Mouse (Mus musculus) neural tube, embryonic 13.5 days (tissue): ENCODE data around the gene Mtpn. TPM values are rescaled to one million over a fixed set of nuclear protein-coding genes. Genes with fewer than 3 reads are reported as not detected.

Experiments used
- ATAC-seq: fragments of 200-750 bp; cut with Nextera tagmentation; 2 replicates; pipeline ENCODE4 v1.8.0; 2017; ENCODE audit warnings: low read depth, mild to moderate bottlenecking, moderate TSS enrichment, moderate library complexity
- H3K27ac ChIP-seq: fragments of 300-500 bp; sonication (generic); replicated peaks from 2 replicates; pipeline ENCODE4 v1.5.1; 2015; ENCODE audit warnings: moderate library complexity, mild to moderate bottlenecking, inconsistent platforms
- H3K27me3 ChIP-seq: fragments of 300-500 bp; sonication (generic); 2 replicates; pipeline ENCODE4 v1.6.1; 2015; ENCODE audit warnings: mild to moderate bottlenecking, inconsistent platforms
- H3K36me3 ChIP-seq: fragments of 300-500 bp; sonication (generic); 2 replicates; pipeline ENCODE4 v1.6.1; 2015; ENCODE audit warnings: mild to moderate bottlenecking, inconsistent platforms
- H3K4me1 ChIP-seq: fragments of 300-500 bp; sonication (generic); replicated peaks from 2 replicates; pipeline ENCODE4 v1.6.1; 2015; ENCODE audit warnings: inconsistent platforms
- H3K4me2 ChIP-seq: fragments of 300-500 bp; sonication (generic); 2 replicates; pipeline ENCODE4 v1.6.1; 2015; ENCODE audit warnings: inconsistent platforms, mild to moderate bottlenecking, moderate library complexity
- H3K4me3 ChIP-seq: fragments of 300-500 bp; sonication (generic); 2 replicates; pipeline ENCODE4 v1.5.1; 2015; ENCODE audit warnings: mild to moderate bottlenecking, inconsistent platforms
- H3K9ac ChIP-seq: fragments of 300-500 bp; sonication (generic); 2 replicates; pipeline ENCODE4 v1.6.1; 2015; ENCODE audit warnings: moderate library complexity, mild to moderate bottlenecking, inconsistent platforms
- H3K9me3 ChIP-seq: fragments of 300-500 bp; sonication (generic); 2 replicates; pipeline ENCODE4 v1.6.1; 2016; ENCODE audit warnings: inconsistent platforms
- WGBS: fragments of 180-500 bp; shearing (Covaris S2); methylation state at CpG from one replicate; pipeline ENCODE4 v1.1.7; 2015; 5-methylcytosine and 5-hydroxymethylcytosine counted together
- polyA plus RNA-seq: library from polyadenylated mRNA; unstranded; fragments of >200 nt; fragmentation: Nextera tagmentation; extraction: Ambion mirVana; gene quantifications from 2 replicates; pipeline ENCODE4 v1.2.1, GENCODE M21; 2015

The Mtpn gene
- 167 and 175 TPM in 2 replicates for polyA plus RNA-seq

DNA sequence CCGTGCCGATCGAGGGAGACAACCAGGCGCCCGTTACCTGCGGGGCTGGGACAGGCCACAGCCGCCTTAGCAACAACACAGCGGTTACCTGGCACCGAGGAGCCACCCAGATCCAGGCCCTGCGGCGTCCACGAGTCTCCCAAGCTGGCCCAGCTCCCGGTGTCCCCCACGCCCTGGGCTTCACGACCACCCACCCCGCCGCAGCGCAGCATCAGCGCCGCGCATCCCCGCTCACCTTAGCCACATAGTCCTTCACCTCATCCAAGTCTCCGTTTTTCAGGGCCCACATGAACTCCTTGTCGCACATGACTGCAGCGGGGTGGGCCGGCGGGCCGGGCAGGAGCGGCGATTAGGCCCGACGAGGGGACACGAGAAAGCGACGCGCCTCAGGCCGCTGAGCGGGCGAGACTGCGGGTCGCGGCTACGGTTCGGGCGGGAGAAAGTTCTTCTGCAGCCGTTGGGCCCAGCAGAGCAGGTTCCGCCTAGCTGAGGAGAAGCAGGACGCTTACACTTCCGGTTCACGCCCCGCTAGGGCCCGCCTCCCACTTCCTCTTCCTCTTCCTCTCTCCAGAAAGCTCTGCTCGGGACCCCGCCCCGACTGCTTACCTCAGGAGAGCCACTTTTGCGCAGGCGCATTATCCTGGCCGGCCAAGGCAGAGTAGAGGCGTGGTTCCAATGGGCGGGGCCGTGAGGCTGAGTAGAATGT is at the start of gene Mtpn:
TSS of gene Mtpn (minus strand) at position 585 of the 706 bp plus-strand sequence.
- Histone ChIP-seq H3K9me3 (no peaks in the 10 kb centered on the region), H3K4me1 (peaks cover 18% of the 10 kb centered on the region), H3K4me2 (peak within 1 kb of the TSS; percentile 76), H3K4me3 (peak within 1 kb of the TSS; percentile 100), H3K27ac (peak within 1 kb of the TSS; percentile 85), H3K27me3 (no peaks in the 10 kb centered on the region), H3K9ac (peak within 1 kb of the TSS; percentile 98), H3K36me3 (no peaks in the 10 kb centered on the region)
- WGBS: under 1% methylated on average over 61 of the region's 61 CpGs
- peak; percentile 99 for ATAC-seq

DNA sequence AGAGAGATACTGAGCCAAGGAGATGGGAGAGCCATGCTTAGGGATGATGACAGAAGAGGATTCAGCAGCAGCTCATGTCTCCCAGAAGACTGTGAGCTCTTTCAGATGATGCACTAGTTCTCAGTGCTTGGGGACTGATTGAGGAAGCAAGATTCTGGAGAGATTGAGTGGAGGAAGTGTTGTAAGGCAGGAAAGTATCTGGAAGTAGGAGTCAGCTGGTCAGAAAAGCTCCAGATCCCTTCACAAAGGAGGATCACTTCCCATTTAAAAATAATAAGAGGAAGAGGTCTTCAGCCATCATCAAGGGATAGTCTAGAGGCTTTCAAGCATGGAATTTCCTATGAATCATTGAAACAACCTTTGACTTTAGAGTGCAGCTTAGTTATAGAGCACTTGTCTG is 29.0 kb upstream of the Mtpn start:
- no peak for ATAC-seq
- Histone ChIP-seq H3K4me2 (no peak overlapping the region), H3K4me3 (no peak overlapping the region), H3K36me3 (no peaks in the 10 kb centered on the region), H3K9ac (no peak overlapping the region), H3K27ac (no peak overlapping the region), H3K9me3 (no peaks in the 10 kb centered on the region), H3K27me3 (no peaks in the 10 kb centered on the region), H3K4me1 (no peaks in the 10 kb centered on the region)

GRCm38 (mm10) chr6:35567755-35568154 is 28.1 kb upstream of the Mtpn start:
- Histone ChIP-seq H3K36me3 (no peaks in the 10 kb centered on the region), H3K27ac (no peak overlapping the region), H3K4me1 (no peaks in the 10 kb centered on the region), H3K27me3 (no peaks in the 10 kb centered on the region), H3K4me3 (no peak overlapping the region), H3K9me3 (no peaks in the 10 kb centered on the region), H3K9ac (no peak overlapping the region), H3K4me2 (no peak overlapping the region)
- no peak for ATAC-seq

DNA sequence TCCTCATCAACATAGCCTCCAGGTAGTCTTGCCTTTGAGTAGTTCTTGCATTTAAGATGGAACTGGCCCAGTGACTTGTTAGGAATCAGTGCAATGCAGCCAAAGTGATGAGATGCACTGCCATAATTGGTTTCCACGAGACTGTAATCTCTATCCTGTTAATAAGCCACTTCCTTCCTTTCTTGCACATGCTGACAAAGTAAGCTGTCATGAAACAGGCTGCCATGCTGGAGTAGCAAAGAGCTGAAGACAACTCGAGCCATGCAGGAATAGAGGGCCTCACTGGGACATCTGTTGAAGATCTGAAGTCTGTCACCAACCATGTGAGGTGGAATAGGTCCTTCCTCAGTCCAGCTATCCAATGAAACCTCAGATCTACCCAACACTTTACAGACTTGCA is 20.3 kb upstream of the Mtpn start:
- Histone ChIP-seq H3K27ac (no peak overlapping the region), H3K9ac (no peak overlapping the region), H3K9me3 (no peaks in the 10 kb centered on the region), H3K27me3 (no peaks in the 10 kb centered on the region), H3K4me3 (no peak overlapping the region), H3K4me2 (no peak overlapping the region), H3K4me1 (no peaks in the 10 kb centered on the region), H3K36me3 (no peaks in the 10 kb centered on the region)
- ATAC-seq: no peak
- WGBS: 72% methylated on average over 2 of the region's 2 CpGs

- no peaks in the 10 kb centered on the region for H3K4me1 ChIP-seq
- H3K9me3 ChIP-seq: peaks cover 7% of the 10 kb centered on the region; the same call in 1 of the 2 replicates
- ATAC-seq: no peak
- H3K9ac ChIP-seq: no peak overlapping the region
- H3K4me3 ChIP-seq: no peak overlapping the region
- H3K4me2 ChIP-seq: no peak overlapping the region
- no peaks in the 10 kb centered on the region for H3K27me3 ChIP-seq
- no peaks in the 10 kb centered on the region for H3K36me3 ChIP-seq
- no peak overlapping the region for H3K27ac ChIP-seq
Observed at GRCm38 (mm10) chr6:35544352-35544751, 4.7 kb upstream of the Mtpn start.

DNA sequence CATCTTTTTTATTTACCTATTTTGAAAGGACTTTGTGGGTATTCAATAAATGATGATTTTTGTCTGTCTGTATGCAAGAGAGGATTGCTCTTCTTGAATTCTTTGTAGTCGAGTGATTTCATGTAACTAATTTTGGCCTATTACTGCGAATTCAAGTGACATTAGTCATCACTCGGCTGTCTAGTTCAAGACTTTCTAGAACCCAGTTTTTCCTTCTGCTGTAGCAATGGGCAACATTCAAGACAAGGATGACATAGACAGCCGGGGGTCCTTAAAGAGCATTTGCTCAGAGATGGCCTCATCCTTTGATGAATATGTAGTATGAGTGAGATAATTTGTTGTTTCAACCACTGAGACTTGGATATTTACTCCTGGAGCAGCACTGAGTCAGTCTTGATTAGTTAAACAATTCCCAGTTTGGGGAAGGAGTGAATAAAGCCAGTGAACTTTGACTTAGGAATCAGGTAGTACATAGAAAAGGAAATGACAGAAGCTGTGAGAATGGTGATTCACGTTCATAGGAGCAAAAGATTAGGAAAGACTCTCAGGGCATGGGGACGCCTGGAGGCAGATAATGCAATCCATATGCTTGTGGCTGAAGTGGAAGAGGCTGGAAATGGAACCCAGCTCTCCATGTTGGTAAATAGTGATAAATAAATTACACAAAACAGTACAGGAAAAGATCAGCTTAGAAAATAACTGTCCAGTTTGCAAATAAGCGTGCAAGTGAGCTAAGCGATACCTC is 3.1 kb upstream of the Mtpn start:
- Histone ChIP-seq H3K27ac (no peak overlapping the region), H3K9me3 (peaks cover 6% of the 10 kb centered on the region; the same call in 1 of the 2 replicates), H3K4me1 (peaks cover 12% of the 10 kb centered on the region), H3K4me2 (no peak overlapping the region), H3K9ac (no peak overlapping the region), H3K36me3 (no peaks in the 10 kb centered on the region), H3K4me3 (no peak overlapping the region), H3K27me3 (no peaks in the 10 kb centered on the region)
- 84% methylated on average over 8 of the region's 8 CpGs for WGBS
- no peak for ATAC-seq

- 94% methylated on average over 9 of the region's 9 CpGs for WGBS
- Histone ChIP-seq H3K9me3 (no peaks in the 10 kb centered on the region), H3K27me3 (no peaks in the 10 kb centered on the region), H3K4me3 (no peak overlapping the region), H3K4me2 (no peak overlapping the region), H3K4me1 (peaks cover 18% of the 10 kb centered on the region), H3K27ac (no peak overlapping the region), H3K9ac (no peak overlapping the region), H3K36me3 (no peaks in the 10 kb centered on the region)
- ATAC-seq: no peak
Observed at GRCm38 (mm10) chr6:35540377-35540776, 689 bp upstream of the Mtpn start.

- H3K4me2 ChIP-seq: peak overlapping the region; percentile 76
- 5% methylated on average over 21 of the region's 21 CpGs for WGBS
- H3K4me3 ChIP-seq: peak overlapping the region; percentile 100
- no peaks in the 10 kb centered on the region for H3K36me3 ChIP-seq
- ATAC-seq: no peak
- H3K4me1 ChIP-seq: peaks cover 18% of the 10 kb centered on the region
- no peaks in the 10 kb centered on the region for H3K9me3 ChIP-seq
- no peaks in the 10 kb centered on the region for H3K27me3 ChIP-seq
- peak overlapping the region; percentile 98 for H3K9ac ChIP-seq
- peak overlapping the region; percentile 85 for H3K27ac ChIP-seq
Observed at GRCm38 (mm10) chr6:35538757-35539303, 858 bp downstream of the Mtpn start.

GRCm38 (mm10) chr6:35536021-35536420 is 3.7 kb downstream of the Mtpn start:
- WGBS: 92% methylated on average over 7 of the region's 7 CpGs
- peaks cover 18% of the 10 kb centered on the region for H3K4me1 ChIP-seq
- H3K4me3 ChIP-seq: no peak overlapping the region
- ATAC-seq: no peak
- no peaks in the 10 kb centered on the region for H3K36me3 ChIP-seq
- H3K9ac ChIP-seq: no peak overlapping the region
- no peak overlapping the region for H3K4me2 ChIP-seq
- H3K9me3 ChIP-seq: no peaks in the 10 kb centered on the region
- no peak overlapping the region for H3K27ac ChIP-seq
- no peaks in the 10 kb centered on the region for H3K27me3 ChIP-seq

- H3K36me3 ChIP-seq: peaks cover 21% of the 10 kb centered on the region
- no peaks in the 10 kb centered on the region for H3K27me3 ChIP-seq
- no peak for ATAC-seq
- H3K9me3 ChIP-seq: no peaks in the 10 kb centered on the region
- no peaks in the 10 kb centered on the region for H3K4me1 ChIP-seq
- H3K9ac ChIP-seq: no peak overlapping the region
- no peak overlapping the region for H3K4me3 ChIP-seq
- no peak overlapping the region for H3K27ac ChIP-seq
- H3K4me2 ChIP-seq: no peak overlapping the region
Observed at GRCm38 (mm10) chr6:35513362-35513761, 26.3 kb downstream of the Mtpn start.

DNA sequence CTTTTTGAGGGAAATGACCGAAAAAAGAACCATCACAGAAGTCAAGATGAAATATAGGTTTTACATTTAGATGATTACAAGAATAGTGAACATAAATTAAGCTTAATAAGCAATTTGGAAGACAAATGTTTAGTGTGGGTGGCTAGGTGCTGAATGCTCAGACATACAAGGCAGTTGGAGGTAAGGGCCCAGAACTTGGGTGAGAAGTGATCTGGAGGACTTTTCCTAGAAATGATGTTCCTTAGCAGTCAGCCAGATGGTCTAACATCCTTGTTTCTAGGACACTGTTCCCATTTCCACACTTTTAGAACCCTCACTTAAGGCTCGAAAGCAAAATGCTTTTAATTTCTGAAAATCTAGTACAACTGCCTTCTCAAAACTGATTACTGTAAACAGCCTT is 34.9 kb downstream of the Mtpn start:
- Histone ChIP-seq H3K27ac (no peak overlapping the region), H3K36me3 (no peaks in the 10 kb centered on the region), H3K9ac (no peak overlapping the region), H3K4me1 (no peaks in the 10 kb centered on the region), H3K27me3 (no peaks in the 10 kb centered on the region), H3K4me2 (no peak overlapping the region), H3K4me3 (no peak overlapping the region), H3K9me3 (no peaks in the 10 kb centered on the region)
- WGBS: 91% methylated on average over 2 of the region's 2 CpGs
- ATAC-seq: no peak

- Histone ChIP-seq H3K36me3 (no peaks in the 10 kb centered on the region), H3K27me3 (no peaks in the 10 kb centered on the region), H3K9ac (no peak overlapping the region), H3K9me3 (no peaks in the 10 kb centered on the region), H3K4me1 (no peaks in the 10 kb centered on the region), H3K27ac (no peak overlapping the region), H3K4me2 (no peak overlapping the region), H3K4me3 (no peak overlapping the region)
- no peak for ATAC-seq
- 92% methylated on average over 2 of the region's 2 CpGs for WGBS
Observed at GRCm38 (mm10) chr6:35502904-35503303, 36.8 kb downstream of the Mtpn start.
